Mouse (Mus musculus) kidney, adult 9 months (tissue): Measurements from ENCODE around the gene Mapre1.
"Not testable (repeated sequence)": the region's sequence is repeated elsewhere in the genome, so short reads cannot be mapped to it uniquely, and the experiment has no call there.

Experiments
- DNase-seq: peaks from one replicate; pipeline ENCODE4 v3.0.0; 2022

Mapre1 gene

GRCm38 (mm10) chr2:153740500-153741436 lies at the start of gene Mapre1:
Gene Mapre1, plus strand, starts transcription at chr2:153741274.
- peak; percentile 100 for DNase-seq

- not testable (repeated sequence) for DNase-seq
These were observed 47.7 kb upstream of the Mapre1 start for GRCm38 (mm10) chr2:153693413-153693812.

GRCm38 (mm10) chr2:153694462-153695085 lies 46.5 kb upstream of the Mapre1 start:
- DNase-seq: peak; percentile 41

- DNase-seq: no peak
These were observed 44.7 kb upstream of the Mapre1 start, which contains the start of gene Dnmt3c for GRCm38 (mm10) chr2:153696352-153696751. Gene Dnmt3c, plus strand, starts transcription at chr2:153696652.

- DNase-seq: no peak
These were observed 37.7 kb upstream of the Mapre1 start for GRCm38 (mm10) chr2:153703389-153703788.

- DNase-seq: peak; percentile 11
These were observed 30.3 kb upstream of the Mapre1 start for GRCm38 (mm10) chr2:153710701-153711330.

- DNase-seq: no peak
These were observed 28.4 kb upstream of the Mapre1 start for GRCm38 (mm10) chr2:153712646-153713091.

- DNase-seq: peak; percentile 6
These were observed 27.8 kb upstream of the Mapre1 start for GRCm38 (mm10) chr2:153713227-153713626.

- DNase-seq: not testable (repeated sequence)
These were observed 23.2 kb upstream of the Mapre1 start for GRCm38 (mm10) chr2:153717861-153718260.

GRCm38 (mm10) chr2:153723098-153723497 lies 18.0 kb upstream of the Mapre1 start:
- DNase-seq: no peak

GRCm38 (mm10) chr2:153724424-153724823 lies 16.6 kb upstream of the Mapre1 start:
- DNase-seq: no peak

GRCm38 (mm10) chr2:153724871-153725270 lies 16.2 kb upstream of the Mapre1 start:
- DNase-seq: no peak

GRCm38 (mm10) chr2:153725291-153725690 lies 15.8 kb upstream of the Mapre1 start:
- no peak for DNase-seq

- no peak for DNase-seq
These were observed 7.0 kb upstream of the Mapre1 start for GRCm38 (mm10) chr2:153734033-153734432.

GRCm38 (mm10) chr2:153741437-153742065 lies 477 bp downstream of the Mapre1 start:
- DNase-seq: no peak

- no peak for DNase-seq
These were observed 6.9 kb downstream of the Mapre1 start for GRCm38 (mm10) chr2:153747994-153748393.

GRCm38 (mm10) chr2:153750363-153750762 lies 9.3 kb downstream of the Mapre1 start:
- DNase-seq: no peak

- DNase-seq: no peak
These were observed 21.0 kb downstream of the Mapre1 start for GRCm38 (mm10) chr2:153762121-153762520.

- DNase-seq: no peak
These were observed 26.4 kb downstream of the Mapre1 start for GRCm38 (mm10) chr2:153767484-153767883.

- no peak for DNase-seq
These were observed 27.8 kb downstream of the Mapre1 start for GRCm38 (mm10) chr2:153768881-153769280.

- DNase-seq: no peak
These were observed 31.9 kb downstream of the Mapre1 start for GRCm38 (mm10) chr2:153772950-153773349.

- DNase-seq: no peak
These were observed 34.4 kb downstream of the Mapre1 start for GRCm38 (mm10) chr2:153775472-153775871.
